Mouse (Mus musculus): ENCODE data around the gene Pip4k2a.

- TF ChIP-seq NELFE (IDR thresholded peaks at IDR 0.05; ENCODE audit: low read depth, low read length) (no peak), CTCF (conservative IDR thresholded peaks at IDR 0.05 in 1 of 2, IDR thresholded peaks at IDR 0.05 in 1 of 2; ENCODE audit: low read depth in 2 of 2, low read length in 2 of 2) (no peak), MXI1 (IDR thresholded peaks at IDR 0.05; ENCODE audit: low read depth, low read length) (no peak)
These were observed 82.4 kb downstream of the Pip4k2a start for GRCm38 (mm10) chr2:18915372-18916041.

All from CH12.LX (cell line).